Mouse (Mus musculus) stomach, embryonic 14.5 days (tissue): Measurements from ENCODE around the gene Ccdc155. TPM values are rescaled to one million over a fixed set of nuclear protein-coding genes. Genes with fewer than 3 reads are reported as not detected.
A peak's percentile ranks its signal among the peaks of the same experiment; 100 is the strongest.

Experiments
- ATAC-seq: fragments of 200-750 bp; cut with Nextera tagmentation; 2 replicates; pipeline ENCODE4 v1.8.0; 2017; ENCODE audit warnings: low read depth, moderate TSS enrichment; ENCODE audit not compliant: insufficient number of reproducible peaks, insufficient read depth, low FRiP score
- H3K27ac ChIP-seq: fragments of 300-500 bp; sonication (generic); 2 replicates; pipeline ENCODE4 v1.5.1; 2014; ENCODE audit warnings: mild to moderate bottlenecking, low read length, moderate library complexity, mixed read lengths
- H3K27me3 ChIP-seq: fragments of 300-500 bp; sonication (generic); 2 replicates; pipeline ENCODE4 v1.6.1; 2014; ENCODE audit warnings: low read length, control low read depth, mixed read lengths; ENCODE audit not compliant: control insufficient read depth, insufficient read depth
- H3K36me3 ChIP-seq: fragments of 300-500 bp; sonication (generic); 2 replicates; pipeline ENCODE4 v1.6.1; 2014; ENCODE audit warnings: mild to moderate bottlenecking, control low read depth, low read length, moderate library complexity, mixed read lengths; ENCODE audit not compliant: control insufficient read depth, insufficient read depth
- H3K4me1 ChIP-seq: fragments of 300-500 bp; sonication (generic); 2 replicates; pipeline ENCODE4 v1.6.1; 2014; ENCODE audit warnings: low read length, control low read depth, mixed read lengths; ENCODE audit not compliant: control insufficient read depth, insufficient read depth
- H3K4me2 ChIP-seq: fragments of 300-500 bp; sonication (generic); replicated peaks from 2 replicates; pipeline ENCODE4 v1.6.1; 2014; ENCODE audit warnings: low read depth, low read length, control low read depth
- H3K4me3 ChIP-seq: fragments of 300-500 bp; sonication (generic); 2 replicates; pipeline ENCODE4 v1.5.1; 2014; ENCODE audit warnings: low read depth, low read length, control low read depth
- H3K9ac ChIP-seq: fragments of 300-500 bp; sonication (generic); replicated peaks from 2 replicates; pipeline ENCODE4 v1.6.1; 2014; ENCODE audit warnings: low read depth, mild to moderate bottlenecking, control low read depth, low read length, moderate library complexity, mixed read lengths
- H3K9me3 ChIP-seq: fragments of 300-500 bp; sonication (generic); 2 replicates; pipeline ENCODE4 v1.6.1; 2016; ENCODE audit warnings: low read depth, low read length, control low read depth; ENCODE audit not compliant: control insufficient read depth
- WGBS: fragments of 180-500 bp; shearing (Covaris S2); extraction: QIAGEN DNeasy Blood & Tissue Kit; methylation state at CpG from one replicate; pipeline ENCODE4 v1.1.7; 2014; 5-methylcytosine and 5-hydroxymethylcytosine counted together
- polyA plus RNA-seq: library from polyadenylated mRNA; unstranded; fragments of >200 nt; fragmentation: Nextera tagmentation; extraction: Ambion mirVana; gene quantifications from 2 replicates; pipeline ENCODE4 v1.2.1, GENCODE M21; 2014

The Ccdc155 gene
- polyA plus RNA-seq, 1 experiment from 2014 or later = 0.22 TPM

DNA sequence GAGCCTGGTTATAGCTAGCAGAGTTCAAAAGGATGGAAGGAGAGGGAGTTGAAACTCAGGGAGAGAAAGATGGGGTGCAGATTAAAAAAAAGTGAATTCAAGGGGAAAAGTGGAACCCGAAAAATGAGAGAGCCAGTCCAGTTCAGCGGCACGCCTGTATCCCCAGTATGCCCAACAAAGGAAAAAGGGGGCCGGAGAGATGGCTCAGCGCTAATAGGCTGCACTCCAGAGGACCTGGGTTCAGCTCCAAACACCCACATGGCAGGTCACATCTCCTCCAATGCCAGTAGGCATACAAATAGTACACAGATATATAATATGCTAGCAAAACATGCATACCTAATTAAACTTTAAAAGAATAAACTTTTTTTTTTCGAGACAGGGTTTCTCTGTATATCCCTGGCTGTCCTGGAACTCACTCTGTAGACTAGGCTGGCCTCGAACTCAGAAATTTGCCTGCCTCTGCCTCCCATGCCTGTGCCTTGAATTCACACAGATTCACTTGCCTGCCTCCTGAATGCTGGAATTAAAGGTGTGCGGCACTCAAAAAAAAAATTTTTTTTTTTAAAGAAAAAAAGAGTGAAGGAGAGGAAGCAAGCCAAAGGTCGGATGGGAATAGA, 41.6 kb downstream of the Ccdc155 start:
- H3K36me3 ChIP-seq = peaks cover 10% of the 10 kb centered on the region
- ATAC-seq = no peak
- WGBS = 74% methylated on average over 9 of the region's 9 CpGs
- H3K4me2 ChIP-seq = no peak overlapping the region
- H3K9ac ChIP-seq = no peak overlapping the region
- H3K4me1 ChIP-seq = peaks cover 4% of the 10 kb centered on the region; the same call in 1 of the 2 replicates
- peaks cover 47% of the 10 kb centered on the region for H3K27me3 ChIP-seq
- no peak overlapping the region for H3K27ac ChIP-seq
- no peaks in the 10 kb centered on the region for H3K9me3 ChIP-seq
- no peak overlapping the region for H3K4me3 ChIP-seq

DNA sequence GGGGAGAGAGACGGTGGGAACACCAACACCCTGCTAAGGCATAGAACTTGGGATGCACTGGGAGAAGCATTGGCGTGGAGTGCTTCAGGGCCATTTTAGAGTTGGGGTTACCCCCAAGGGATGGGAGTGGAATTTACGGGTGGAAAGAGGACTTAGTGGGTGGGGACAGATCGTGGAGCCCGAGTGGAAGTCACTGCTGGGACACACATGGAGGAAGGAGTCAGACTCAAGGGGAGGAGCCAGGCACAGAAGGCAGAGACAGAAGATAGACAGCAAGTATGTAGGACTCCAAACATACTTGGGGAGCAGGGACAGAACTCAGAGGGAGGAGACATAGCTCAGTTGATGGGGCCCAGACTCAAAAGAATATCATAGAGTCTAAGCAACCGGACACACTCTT, 42.1 kb downstream of the Ccdc155 start:
- peaks cover 4% of the 10 kb centered on the region; the same call in 1 of the 2 replicates for H3K4me1 ChIP-seq
- H3K4me3 ChIP-seq = peak overlapping the region; percentile 34
- WGBS = 30% methylated on average over 6 of the region's 6 CpGs
- H3K4me2 ChIP-seq = peak overlapping the region; percentile 70
- no peak; the same call in 1 of the 2 replicates for ATAC-seq
- no peak overlapping the region for H3K9ac ChIP-seq
- H3K9me3 ChIP-seq = no peaks in the 10 kb centered on the region
- H3K36me3 ChIP-seq = peaks cover 15% of the 10 kb centered on the region
- no peak overlapping the region for H3K27ac ChIP-seq
- peaks cover 42% of the 10 kb centered on the region for H3K27me3 ChIP-seq

DNA sequence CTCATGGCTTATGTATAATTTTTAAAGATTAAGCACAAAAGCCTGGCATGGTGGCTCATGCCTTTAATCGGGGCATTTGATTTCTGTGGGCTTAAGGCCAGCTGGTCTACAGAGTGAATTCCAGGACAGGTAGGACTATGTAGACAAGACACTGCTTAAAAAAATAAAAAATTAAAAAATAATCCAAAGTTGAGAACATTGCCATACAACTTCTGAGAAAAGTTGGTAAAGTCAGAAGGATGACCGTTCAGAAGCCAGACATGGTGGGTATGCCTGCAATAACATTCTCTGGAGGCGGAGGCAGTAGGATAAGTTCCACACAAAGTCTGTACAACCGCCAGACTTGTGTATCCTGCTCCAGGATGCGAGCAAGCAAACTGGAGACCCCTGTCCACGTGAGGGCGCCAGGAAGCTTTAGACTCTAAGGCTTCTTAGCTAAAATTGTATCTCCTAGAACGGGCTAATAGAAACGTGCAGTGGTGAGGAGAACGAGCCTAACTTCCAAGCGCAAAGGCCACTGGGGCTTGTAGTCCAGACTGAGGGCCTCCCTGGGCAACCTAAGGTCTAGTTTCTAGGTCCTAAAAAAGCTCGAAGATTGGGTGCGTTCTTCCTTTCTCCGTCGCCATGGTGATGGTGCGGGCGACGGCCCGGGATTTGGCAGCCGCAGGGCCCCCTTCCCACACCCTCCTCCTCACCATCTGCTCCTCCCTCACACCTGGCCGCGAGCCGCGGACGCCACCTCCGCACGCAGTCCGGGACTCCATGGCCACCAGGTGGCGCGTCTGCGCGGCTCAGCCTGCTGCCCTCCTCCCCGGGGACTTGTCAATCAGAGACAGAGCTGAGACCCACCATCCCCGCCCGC, 42.8 kb downstream of the Ccdc155 start:
- Histone ChIP-seq H3K4me2 (peak overlapping the region; percentile 70), H3K36me3 (peaks cover 15% of the 10 kb centered on the region), H3K27ac (no peak overlapping the region; the same call in 1 of the 2 replicates), H3K4me1 (peaks cover 4% of the 10 kb centered on the region; the same call in 1 of the 2 replicates), H3K27me3 (peaks cover 35% of the 10 kb centered on the region), H3K9ac (no peak overlapping the region), H3K9me3 (no peaks in the 10 kb centered on the region), H3K4me3 (peak overlapping the region; percentile 34)
- peak; percentile 86 for ATAC-seq
- WGBS = 3% methylated on average over 35 of the region's 35 CpGs

DNA sequence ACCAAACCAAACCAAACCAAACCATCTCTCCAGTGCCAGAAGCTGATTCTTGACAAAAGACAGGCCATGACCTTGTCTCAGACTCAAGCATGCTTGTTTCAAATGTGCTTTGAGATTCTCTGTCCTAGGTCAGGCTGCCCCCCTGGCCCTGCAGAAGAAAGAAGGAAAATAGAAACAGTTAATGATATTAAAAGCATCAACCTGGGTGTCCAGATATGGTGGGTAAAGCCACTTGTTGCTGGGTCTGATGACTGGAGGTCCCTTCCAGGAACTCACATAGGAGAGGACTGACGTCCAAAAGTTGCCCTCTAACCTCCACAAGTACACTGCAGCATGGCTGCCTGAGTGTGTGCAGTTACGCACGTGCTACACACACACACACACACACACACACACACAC, 43.8 kb downstream of the Ccdc155 start:
- 84% methylated on average over 3 of the region's 3 CpGs for WGBS

DNA sequence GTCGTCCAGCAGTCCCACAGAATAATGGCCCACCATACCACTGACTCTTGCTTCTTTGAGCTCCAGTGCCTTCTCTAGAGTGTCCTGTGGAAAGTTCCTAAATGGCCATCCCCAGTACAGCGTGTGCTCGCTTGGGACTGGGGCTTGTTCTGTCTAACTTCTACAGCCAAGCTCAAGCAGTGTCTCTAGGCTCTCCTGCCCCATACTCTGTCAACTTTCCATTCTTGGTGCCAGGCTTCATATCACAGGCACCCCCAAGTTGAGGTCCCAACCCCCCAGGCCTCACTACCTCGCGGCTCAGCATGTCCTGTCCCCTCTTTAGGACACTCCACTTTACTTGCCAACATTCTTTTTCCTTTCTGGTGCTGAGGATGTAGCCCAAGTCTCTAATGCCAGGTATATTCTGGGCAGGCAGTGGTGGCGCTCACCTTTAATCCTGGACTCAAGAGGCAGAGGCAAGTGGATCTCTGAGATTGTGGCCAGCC, 44.3 kb downstream of the Ccdc155 start:
- peaks cover 4% of the 10 kb centered on the region; the same call in 1 of the 2 replicates for H3K4me1 ChIP-seq
- H3K27ac ChIP-seq = no peak overlapping the region
- peaks cover 22% of the 10 kb centered on the region for H3K27me3 ChIP-seq
- H3K4me2 ChIP-seq = no peak overlapping the region
- no peak for ATAC-seq
- H3K9me3 ChIP-seq = no peaks in the 10 kb centered on the region
- WGBS = 88% methylated on average over 6 of the region's 6 CpGs
- H3K9ac ChIP-seq = no peak overlapping the region
- no peak overlapping the region for H3K4me3 ChIP-seq
- H3K36me3 ChIP-seq = peaks cover 18% of the 10 kb centered on the region

More for the DNA sequence above, 43.8 kb downstream of the Ccdc155 start:
- no peaks in the 10 kb centered on the region for H3K9me3 ChIP-seq
- H3K4me1 ChIP-seq = peaks cover 4% of the 10 kb centered on the region; the same call in 1 of the 2 replicates
- H3K4me2 ChIP-seq = no peak overlapping the region
- ATAC-seq = no peak
- H3K27ac ChIP-seq = no peak overlapping the region
- no peak overlapping the region for H3K9ac ChIP-seq
- H3K36me3 ChIP-seq = peaks cover 18% of the 10 kb centered on the region
- H3K4me3 ChIP-seq = no peak overlapping the region
- peaks cover 27% of the 10 kb centered on the region for H3K27me3 ChIP-seq

DNA sequence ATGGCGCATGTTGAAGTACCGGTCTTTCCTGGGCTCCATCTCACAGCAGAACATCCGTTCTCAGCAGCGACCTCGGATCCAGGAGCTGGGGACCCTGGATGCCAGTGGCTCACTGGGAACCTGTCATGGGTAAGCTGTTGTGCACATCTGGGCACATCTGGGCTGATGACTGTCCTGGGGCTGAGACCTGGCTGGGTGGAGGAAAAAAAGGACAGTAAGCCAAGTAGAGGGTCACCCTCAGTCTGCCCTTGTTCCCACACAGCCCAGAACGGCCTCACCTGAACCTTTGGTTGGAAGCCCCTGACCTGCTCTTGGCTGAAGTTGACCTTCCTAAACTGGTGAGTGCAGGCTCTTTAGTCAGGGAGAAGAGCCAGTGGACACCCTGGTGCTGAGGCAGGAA, 45.7 kb downstream of the Ccdc155 start:
- WGBS = 90% methylated on average over 6 of the region's 6 CpGs
- Histone ChIP-seq H3K9ac (no peak overlapping the region), H3K27ac (no peak overlapping the region), H3K4me2 (no peak overlapping the region), H3K4me3 (no peak overlapping the region), H3K9me3 (no peaks in the 10 kb centered on the region), H3K4me1 (peaks cover 8% of the 10 kb centered on the region; the same call in 1 of the 2 replicates), H3K36me3 (peaks cover 18% of the 10 kb centered on the region), H3K27me3 (peaks cover 9% of the 10 kb centered on the region)
- no peak for ATAC-seq

DNA sequence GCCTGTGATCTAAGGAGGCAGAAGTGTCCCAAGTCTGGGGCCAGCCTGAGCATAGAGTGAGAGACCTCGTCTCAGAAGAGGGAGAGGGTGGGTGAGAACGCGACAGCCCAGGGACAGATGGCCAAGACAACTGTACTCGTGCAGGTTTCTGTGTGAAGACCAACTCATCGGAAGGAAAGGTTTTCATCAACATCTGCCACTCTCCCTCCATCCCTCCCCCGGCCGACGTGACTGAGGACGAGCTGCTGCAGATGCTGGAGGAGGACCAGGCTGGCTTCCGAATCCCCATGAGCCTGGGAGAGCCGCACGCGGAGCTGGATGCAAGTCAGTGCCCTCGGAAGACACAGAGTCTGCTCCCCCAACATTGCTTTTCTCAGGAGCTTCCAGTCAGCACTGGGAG, 47.2 kb downstream of the Ccdc155 start:
- no peak overlapping the region for H3K4me3 ChIP-seq
- no peak for ATAC-seq

DNA sequence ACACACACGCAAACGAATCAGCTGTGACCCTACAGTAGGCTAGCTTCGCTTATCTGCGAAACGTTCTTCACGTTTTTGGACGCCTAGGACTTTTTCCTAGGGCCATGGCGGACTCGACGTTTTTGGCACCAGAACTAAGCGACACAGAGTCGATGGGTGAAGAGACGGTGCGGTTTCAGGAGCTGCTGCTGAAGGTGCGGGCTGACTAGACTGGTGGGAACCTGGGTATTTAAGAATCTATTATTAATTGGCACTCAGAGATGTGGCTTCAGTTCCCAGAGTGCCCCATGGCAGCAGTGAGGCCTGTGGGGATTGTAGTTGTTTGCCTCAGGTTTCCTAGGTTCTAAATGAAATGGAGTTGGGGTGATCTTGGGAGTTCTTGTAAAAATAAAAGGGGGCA, 48.5 kb downstream of the Ccdc155 start:
- H3K4me2 ChIP-seq = no peak overlapping the region
- H3K9ac ChIP-seq = no peak overlapping the region
- ATAC-seq = no peak

More for the DNA sequence above, 47.2 kb downstream of the Ccdc155 start:
- H3K9me3 ChIP-seq = no peaks in the 10 kb centered on the region
- peaks cover under 1% of the 10 kb centered on the region; the same call in 1 of the 2 replicates for H3K27me3 ChIP-seq
- H3K9ac ChIP-seq = no peak overlapping the region
- no peak overlapping the region for H3K27ac ChIP-seq
- H3K4me2 ChIP-seq = no peak overlapping the region
- peaks cover 18% of the 10 kb centered on the region for H3K36me3 ChIP-seq
- peaks cover 7% of the 10 kb centered on the region; the same call in 1 of the 2 replicates for H3K4me1 ChIP-seq
- 87% methylated on average over 14 of the region's 14 CpGs for WGBS

More for the DNA sequence above, 48.5 kb downstream of the Ccdc155 start:
- H3K4me3 ChIP-seq = no peak overlapping the region
- H3K4me1 ChIP-seq = peaks cover 17% of the 10 kb centered on the region; the same call in 1 of the 2 replicates
- no peaks in the 10 kb centered on the region for H3K27me3 ChIP-seq
- H3K36me3 ChIP-seq = peaks cover 18% of the 10 kb centered on the region
- no peak overlapping the region for H3K27ac ChIP-seq
- 95% methylated on average over 15 of the region's 15 CpGs for WGBS
- no peaks in the 10 kb centered on the region for H3K9me3 ChIP-seq
